Mouse (Mus musculus): ENCODE data around the gene Fas. TPM values are rescaled to one million over a fixed set of nuclear protein-coding genes. Genes with fewer than 3 reads are reported as not detected.

Fas gene
- polyA plus RNA-seq, 1 experiment, result 2.8 TPM

DNA sequence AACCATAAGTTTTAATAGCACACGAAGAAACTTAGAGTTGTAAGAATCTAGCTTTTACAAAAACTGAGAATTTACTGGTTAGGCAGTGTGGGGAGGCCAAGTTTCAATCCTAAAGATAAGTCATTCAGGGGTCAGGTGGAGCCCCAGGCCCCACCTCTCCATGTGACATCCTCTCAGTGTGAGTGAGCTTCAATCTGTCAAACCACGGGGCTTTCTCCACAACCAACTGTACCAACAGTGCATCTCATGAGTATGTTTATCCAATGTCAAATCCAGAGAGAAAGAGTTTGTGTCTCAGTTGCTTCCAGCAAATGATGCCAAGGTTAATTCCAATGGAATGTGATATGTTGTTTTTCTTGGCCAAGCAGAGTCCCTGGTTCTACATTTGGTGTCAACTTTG, 5.6 kb upstream of the Fas start:
- TF ChIP-seq POLR2A (IDR thresholded peaks at IDR 0.05; ENCODE audit: insufficient read length, low read depth), result no peak
- no peak for TF ChIP-seq E2F4 (IDR thresholded peaks at IDR 0.05; ENCODE audit: insufficient read depth)
- no peak for TF ChIP-seq POLR2AphosphoS2 (IDR thresholded peaks at IDR 0.05; ENCODE audit: insufficient read length, low read depth)
- no peak for TF ChIP-seq MYOD1 (IDR thresholded peaks at IDR 0.05; ENCODE audit: control insufficient read depth in 1 of 3, insufficient read length in 2 of 3, low read depth in 2 of 3)
- TF ChIP-seq USF1 (IDR thresholded peaks at IDR 0.05; ENCODE audit: low read depth), result peak; percentile 5
- no peak for TF ChIP-seq MYOG (IDR thresholded peaks at IDR 0.05; ENCODE audit: control insufficient read depth in 1 of 3, insufficient read depth in 1 of 3, insufficient read length in 2 of 3, low read depth in 2 of 3)
- TF ChIP-seq REST (IDR thresholded peaks at IDR 0.05; ENCODE audit: insufficient read depth, insufficient read length), result no peak
- no peak for TF ChIP-seq SRF (IDR thresholded peaks at IDR 0.05; ENCODE audit: control insufficient read depth, insufficient read length, low read depth)
- Histone ChIP-seq H3K36me3 (ENCODE audit: control insufficient read depth, insufficient read depth) (no peaks in the 10 kb centered on the region), H3ac (ENCODE audit: control insufficient read depth, insufficient read length) (no peak overlapping the region), H3K27me3 (ENCODE audit: control insufficient read depth, insufficient read depth, insufficient read length) (no peaks in the 10 kb centered on the region), H3K79me2 (ENCODE audit: control insufficient read depth, insufficient read depth) (no peaks in the 10 kb centered on the region), H3K4me2 (ENCODE audit: low read depth) (peak overlapping the region; percentile 80), H3K4me3 (no peak overlapping the region)

DNA sequence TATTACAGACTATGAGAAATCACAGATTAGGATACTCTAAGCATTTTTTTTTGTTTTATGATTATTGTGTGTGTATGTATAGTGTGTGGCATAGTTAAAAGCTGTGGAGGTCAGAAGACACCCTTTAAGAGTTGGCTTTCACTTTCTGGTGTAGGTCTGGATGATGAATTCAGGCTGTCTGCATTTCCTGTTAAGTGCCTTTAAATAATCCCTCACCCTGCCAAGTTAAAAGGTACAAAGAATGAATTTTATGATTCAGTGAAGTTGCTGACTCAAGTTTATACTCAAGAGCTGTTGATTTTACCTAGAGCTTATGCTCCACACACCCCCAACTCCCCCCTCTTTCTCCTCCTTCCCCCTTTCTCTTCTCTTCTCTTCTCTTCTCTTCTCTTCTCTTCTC, 3.2 kb upstream of the Fas start:
- TF ChIP-seq USF1 (IDR thresholded peaks at IDR 0.05; ENCODE audit: low read depth) (no peak), MYOD1 (IDR thresholded peaks at IDR 0.05; ENCODE audit: control insufficient read depth in 1 of 3, insufficient read length in 2 of 3, low read depth in 2 of 3) (no peak), MAX (IDR thresholded peaks at IDR 0.05; ENCODE audit: low read depth) (no peak), TCF3 (IDR thresholded peaks at IDR 0.05; ENCODE audit: insufficient read length, low read depth) (no peak), POLR2AphosphoS2 (IDR thresholded peaks at IDR 0.05; ENCODE audit: insufficient read length, low read depth) (no peak), POLR2A (IDR thresholded peaks at IDR 0.05; ENCODE audit: insufficient read length, low read depth) (no peak), E2F4 (IDR thresholded peaks at IDR 0.05; ENCODE audit: insufficient read depth) (no peak), REST (IDR thresholded peaks at IDR 0.05; ENCODE audit: insufficient read depth, insufficient read length) (no peak), TCF12 (IDR thresholded peaks at IDR 0.05; ENCODE audit: insufficient read depth, poor library complexity, severe bottlenecking) (no peak), SRF (IDR thresholded peaks at IDR 0.05; ENCODE audit: control insufficient read depth, insufficient read length, low read depth) (no peak), CEBPB (IDR thresholded peaks at IDR 0.05; ENCODE audit: insufficient read depth, poor library complexity, severe bottlenecking) (no peak), MYOG (IDR thresholded peaks at IDR 0.05; ENCODE audit: control insufficient read depth in 1 of 3, insufficient read depth in 1 of 3, insufficient read length in 2 of 3, low read depth in 2 of 3) (no peak)
- Histone ChIP-seq H3K79me2 (ENCODE audit: control insufficient read depth, insufficient read depth) (no peaks in the 10 kb centered on the region), H3K4me3 (no peak overlapping the region), H3K36me3 (ENCODE audit: control insufficient read depth, insufficient read depth) (no peaks in the 10 kb centered on the region), H3K4me2 (ENCODE audit: low read depth) (no peak overlapping the region), H3K27me3 (ENCODE audit: control insufficient read depth, insufficient read depth, insufficient read length) (no peaks in the 10 kb centered on the region), H3ac (ENCODE audit: control insufficient read depth, insufficient read length) (no peak overlapping the region)

DNA sequence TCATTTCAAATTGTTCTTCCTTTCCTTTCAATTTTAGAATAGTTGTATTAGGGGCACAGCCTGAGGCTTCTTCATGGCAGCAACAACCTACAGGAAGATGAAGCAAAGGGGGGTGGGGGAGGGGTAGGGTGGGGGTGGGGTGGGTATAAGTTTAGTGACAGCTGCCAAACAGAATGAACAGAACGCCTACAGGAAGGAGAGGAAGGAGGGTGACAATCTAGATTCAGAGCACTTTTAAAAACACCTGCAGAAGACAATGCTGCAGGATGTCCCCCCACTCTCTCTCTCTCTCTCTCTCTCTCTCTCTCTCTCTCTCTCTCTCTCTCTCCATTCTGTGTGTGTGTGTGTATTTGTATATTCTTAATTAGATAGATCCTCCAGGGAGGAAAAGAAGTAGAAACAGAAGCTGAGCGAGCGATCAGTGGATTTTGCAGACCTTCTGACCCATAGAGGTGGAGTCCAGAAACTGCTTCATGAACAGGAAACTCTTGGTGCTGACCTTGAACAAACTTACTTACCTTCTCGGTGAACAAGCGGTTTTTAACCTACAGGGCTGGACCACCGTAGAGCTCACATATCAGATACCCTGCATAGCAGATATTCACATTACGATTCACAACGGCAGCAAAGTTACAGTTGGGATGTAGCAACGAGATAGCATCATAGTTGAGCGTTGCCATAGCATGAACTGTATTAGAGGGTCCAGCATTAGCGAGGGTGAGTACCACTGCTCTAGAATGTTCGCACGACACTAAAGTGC, 2.6 kb upstream of the Fas start:
- Histone ChIP-seq H3ac (ENCODE audit: control insufficient read depth, insufficient read length) (no peak overlapping the region), H3K4me2 (ENCODE audit: low read depth) (no peak overlapping the region), H3K79me2 (ENCODE audit: control insufficient read depth, insufficient read depth) (no peaks in the 10 kb centered on the region), H3K4me3 (no peak overlapping the region), H3K36me3 (ENCODE audit: control insufficient read depth, insufficient read depth) (no peaks in the 10 kb centered on the region), H3K27me3 (ENCODE audit: control insufficient read depth, insufficient read depth, insufficient read length) (no peaks in the 10 kb centered on the region)
- TF ChIP-seq TCF3 (IDR thresholded peaks at IDR 0.05; ENCODE audit: insufficient read length, low read depth) (no peak), POLR2AphosphoS2 (IDR thresholded peaks at IDR 0.05; ENCODE audit: insufficient read length, low read depth) (no peak), MYOD1 (IDR thresholded peaks at IDR 0.05; ENCODE audit: control insufficient read depth in 1 of 3, insufficient read length in 2 of 3, low read depth in 2 of 3) (no peak), TCF12 (IDR thresholded peaks at IDR 0.05; ENCODE audit: insufficient read depth, poor library complexity, severe bottlenecking) (no peak), USF1 (IDR thresholded peaks at IDR 0.05; ENCODE audit: low read depth) (no peak), SRF (IDR thresholded peaks at IDR 0.05; ENCODE audit: control insufficient read depth, insufficient read length, low read depth) (no peak)

DNA sequence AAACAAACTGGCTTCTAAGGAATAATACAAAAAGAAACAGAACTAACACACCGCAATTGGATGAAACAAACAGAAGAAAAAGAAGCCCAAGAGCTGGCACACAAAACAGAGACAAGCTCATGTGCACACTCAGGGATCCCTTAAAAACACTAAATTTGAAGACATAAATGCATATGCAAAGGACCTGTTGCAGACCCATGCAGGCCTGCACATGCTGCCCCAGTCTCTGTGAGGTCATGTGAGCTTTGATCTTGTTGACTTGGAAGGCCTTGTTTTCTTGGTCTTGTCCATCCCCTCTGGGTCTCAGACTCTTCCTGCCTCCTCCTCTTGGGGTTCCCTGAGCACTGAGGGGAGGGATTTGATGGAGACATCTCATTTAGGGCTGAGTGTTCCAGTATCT, 1.8 kb upstream of the Fas start:
- no peaks in the 10 kb centered on the region for H3K79me2 ChIP-seq (ENCODE audit: control insufficient read depth, insufficient read depth)

More for the DNA sequence above, 1.8 kb upstream of the Fas start:
- TF ChIP-seq TCF12 (IDR thresholded peaks at IDR 0.05; ENCODE audit: insufficient read depth, poor library complexity, severe bottlenecking), result no peak
- TF ChIP-seq MYOD1 (IDR thresholded peaks at IDR 0.05; ENCODE audit: control insufficient read depth in 1 of 3, insufficient read length in 2 of 3, low read depth in 2 of 3), result no peak
- TF ChIP-seq POLR2A (IDR thresholded peaks at IDR 0.05; ENCODE audit: insufficient read length, low read depth), result no peak
- no peak for TF ChIP-seq MAX (IDR thresholded peaks at IDR 0.05; ENCODE audit: low read depth)
- TF ChIP-seq USF1 (IDR thresholded peaks at IDR 0.05; ENCODE audit: low read depth), result no peak
- no peak for TF ChIP-seq CEBPB (IDR thresholded peaks at IDR 0.05; ENCODE audit: insufficient read depth, poor library complexity, severe bottlenecking)
- TF ChIP-seq E2F4 (IDR thresholded peaks at IDR 0.05; ENCODE audit: insufficient read depth), result no peak
- no peak for TF ChIP-seq REST (IDR thresholded peaks at IDR 0.05; ENCODE audit: insufficient read depth, insufficient read length)
- TF ChIP-seq TCF3 (IDR thresholded peaks at IDR 0.05; ENCODE audit: insufficient read length, low read depth), result no peak
- no peak for TF ChIP-seq POLR2AphosphoS2 (IDR thresholded peaks at IDR 0.05; ENCODE audit: insufficient read length, low read depth)
- no peak for TF ChIP-seq SRF (IDR thresholded peaks at IDR 0.05; ENCODE audit: control insufficient read depth, insufficient read length, low read depth)
- H3K4me2 ChIP-seq (ENCODE audit: low read depth), result no peak overlapping the region
- H3K4me3 ChIP-seq, result no peak overlapping the region
- H3ac ChIP-seq (ENCODE audit: control insufficient read depth, insufficient read length), result no peak overlapping the region
- H3K36me3 ChIP-seq (ENCODE audit: control insufficient read depth, insufficient read depth), result no peaks in the 10 kb centered on the region
- no peaks in the 10 kb centered on the region for H3K27me3 ChIP-seq (ENCODE audit: control insufficient read depth, insufficient read depth, insufficient read length)
